ENCODE assay signal across 27 mouse cellular contexts in the genomic region with DNA sequence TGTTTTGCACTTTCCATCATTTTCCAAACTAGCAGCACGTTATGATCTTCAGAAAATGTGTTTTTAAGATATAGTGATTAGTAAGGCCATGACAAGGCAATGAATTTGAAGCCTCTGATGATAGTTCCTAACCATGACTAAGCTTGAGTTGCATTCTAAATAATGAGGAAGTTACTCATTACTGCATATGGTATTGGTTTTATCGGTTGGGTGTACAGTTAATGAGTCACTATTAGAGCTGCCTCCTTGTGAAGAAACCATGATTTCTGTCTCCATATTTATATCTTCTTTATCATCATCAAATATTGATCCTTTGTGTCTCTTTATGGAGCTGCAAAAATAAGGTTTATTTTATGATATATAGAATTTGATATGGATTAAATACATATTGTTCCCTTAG.
"Had no signal": no experiment of that assay in that cellular context is flagged by ENCODE, and none has a peak within 500 bp of the region (broad histone marks: within the 10 kb centered on the region; RNA-seq: fewer than 3 reads in every experiment).

No protein-coding gene starts in this region.

- H3K9ac ChIP-seq: heart, embryonic 13.5 days; heart, embryonic 15.5 days; hindbrain, embryonic 14.5 days; intestine, embryonic 15.5 days; limb, embryonic 12.5 days; liver, embryonic 13.5 days; liver, embryonic 15.5 days had no signal

- H3K4me3 ChIP-seq: gastrocnemius, adult 2 months; heart, adult 2 months; heart, embryonic 13.5 days; heart, embryonic 15.5 days; intestine, embryonic 15.5 days; layer of hippocampus, adult 2 months; left cerebral cortex, adult 2 months; limb, embryonic 10.5 days; limb, embryonic 12.5 days; liver, embryonic 13.5 days; liver, embryonic 15.5 days had no signal

- H3K36me3 ChIP-seq: heart, embryonic 13.5 days; heart, embryonic 15.5 days; intestine, embryonic 15.5 days; limb, embryonic 10.5 days; limb, embryonic 12.5 days; liver, embryonic 13.5 days; liver, embryonic 15.5 days had no signal

- ATAC-seq: hindbrain, embryonic 16.5 days; inflammation-experienced regulatory T-cells, adult 6 months; intestine, embryonic 15.5 days; intestine, postnatal 0 days had no signal

- H3K27me3 ChIP-seq: heart, embryonic 13.5 days; heart, embryonic 15.5 days; intestine, embryonic 15.5 days; limb, embryonic 12.5 days; liver, embryonic 13.5 days; liver, embryonic 15.5 days had no signal

- H3K4me1 ChIP-seq: heart, embryonic 13.5 days; heart, embryonic 15.5 days; intestine, embryonic 15.5 days; limb, embryonic 10.5 days; limb, embryonic 12.5 days; liver, embryonic 13.5 days; liver, embryonic 15.5 days had no signal

- H3K27ac ChIP-seq: gastrocnemius, adult 2 months; heart, adult 2 months; heart, embryonic 13.5 days; heart, embryonic 15.5 days; hindbrain, embryonic 14.5 days; intestine, embryonic 15.5 days; layer of hippocampus, adult 2 months; left cerebral cortex, adult 2 months; limb, embryonic 10.5 days; limb, embryonic 12.5 days; liver, embryonic 13.5 days; liver, embryonic 15.5 days had no signal

- H3K9me3 ChIP-seq: heart, embryonic 13.5 days; heart, embryonic 15.5 days; intestine, embryonic 15.5 days; limb, embryonic 10.5 days; limb, embryonic 12.5 days; liver, embryonic 15.5 days had no signal

- DNase-seq: gastrocnemius, adult 2 months; gastrocnemius, postnatal 10 days; gastrocnemius, postnatal 25 days; heart, adult 2 months; heart, postnatal 14 days; heart, postnatal 36 days; kidney, adult 18-20 months; kidney, adult 8-10 months; kidney, postnatal 10 days; kidney, postnatal 25 days; kidney, postnatal 4 days; liver; liver, embryonic 13.5 days had no signal

- H3K4me2 ChIP-seq: heart, embryonic 11.5 days; heart, embryonic 13.5 days; heart, embryonic 15.5 days; hindbrain, embryonic 14.5 days; intestine, embryonic 15.5 days; limb, embryonic 12.5 days; liver, embryonic 11.5 days; liver, embryonic 13.5 days; liver, embryonic 15.5 days had no signal
